Mouse (Mus musculus): ENCODE measurements around the gene Dock3.

The Dock3 gene

GRCm38 (mm10) chr9:107231539-107232139, at the start of gene Dock3:
TSS of gene Dock3 (minus strand) at chr9:107231909.
- CTCF ChIA-PET, result no interaction called here

GRCm38 (mm10) chr9:107280322-107281027, 48.8 kb upstream of the Dock3 start:
- CTCF ChIA-PET, result no interaction called here

DNA sequence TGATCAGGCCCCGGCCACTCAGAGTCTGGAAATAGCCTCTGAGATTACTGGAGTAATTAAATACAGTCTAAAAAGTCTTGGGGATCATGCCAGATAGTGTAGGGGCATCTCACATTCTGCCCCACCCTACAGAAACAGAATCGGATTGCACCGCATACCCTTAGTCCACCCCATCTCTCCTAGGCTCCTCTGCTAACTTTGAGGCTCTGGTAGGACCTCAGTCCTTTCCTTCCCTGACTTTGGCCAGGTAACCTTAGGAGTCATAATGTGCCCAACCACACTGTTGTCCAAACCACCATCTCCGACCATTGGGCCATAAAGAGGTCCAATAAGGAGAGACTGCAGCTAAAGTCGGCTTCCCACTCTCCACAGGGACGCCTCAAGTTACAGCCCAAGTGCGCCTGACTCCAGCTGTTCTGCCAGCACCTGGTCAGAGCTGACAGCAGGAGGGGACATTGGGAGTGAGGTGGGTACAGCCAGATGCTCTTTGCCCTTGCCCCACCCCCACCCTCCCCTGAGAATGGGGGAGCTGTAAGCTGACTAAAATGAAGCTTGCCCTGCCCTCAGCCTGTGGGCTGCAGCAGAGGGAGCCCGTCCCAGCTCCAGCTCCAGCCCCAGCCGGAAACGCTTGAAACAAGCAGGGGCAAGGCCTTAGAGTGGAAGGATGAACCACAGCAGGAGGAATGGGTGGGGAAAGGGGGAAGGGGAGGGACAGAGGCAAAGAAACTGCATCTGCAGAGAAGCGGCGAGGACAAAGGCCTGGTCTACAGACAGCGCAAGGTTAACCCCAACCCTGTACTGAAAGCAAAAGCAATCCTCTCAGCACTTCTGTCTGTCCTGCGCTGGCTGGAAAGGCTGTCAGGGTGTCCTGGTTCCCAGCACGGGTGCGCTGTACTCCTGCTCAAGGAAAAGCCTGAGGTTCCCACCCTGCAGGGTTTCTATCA, 47.9 kb upstream of the Dock3 start:
- CTCF ChIA-PET, result no interaction called here

GRCm38 (mm10) chr9:107278527-107279377, 47.0 kb upstream of the Dock3 start:
- CTCF ChIA-PET, result no interaction called here

- CTCF ChIA-PET, result no interaction called here
Measured at GRCm38 (mm10) chr9:107278126-107278525, 46.4 kb upstream of the Dock3 start.

- CTCF ChIA-PET, result no interaction called here
Measured at GRCm38 (mm10) chr9:107277603-107278002, 45.9 kb upstream of the Dock3 start.

DNA sequence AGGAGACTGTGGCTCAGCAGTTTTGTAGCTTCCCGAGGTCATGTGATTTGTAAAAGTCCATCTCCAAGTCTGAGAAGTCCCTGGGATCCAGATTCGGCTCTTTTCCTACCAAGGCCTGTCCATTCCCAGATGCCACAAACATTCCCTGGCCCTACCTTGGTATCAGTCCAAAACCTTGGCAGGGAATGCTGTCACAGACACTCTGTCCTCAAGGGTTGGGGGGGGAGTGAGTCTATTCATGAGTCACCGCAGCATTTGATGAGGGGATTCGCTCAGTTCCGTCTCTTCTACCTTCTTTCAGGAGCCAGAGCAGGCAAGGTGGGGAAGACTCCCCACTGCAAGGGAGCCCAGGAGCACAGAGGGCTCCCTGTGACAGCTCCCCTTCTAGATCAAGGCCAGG, 44.0 kb upstream of the Dock3 start:
- CTCF ChIA-PET, result interaction anchor here (0.5 kb wide), 1 partner anchor 12 kb away, joined by 3 read pairs; no protein-coding TSS in a partner anchor

DNA sequence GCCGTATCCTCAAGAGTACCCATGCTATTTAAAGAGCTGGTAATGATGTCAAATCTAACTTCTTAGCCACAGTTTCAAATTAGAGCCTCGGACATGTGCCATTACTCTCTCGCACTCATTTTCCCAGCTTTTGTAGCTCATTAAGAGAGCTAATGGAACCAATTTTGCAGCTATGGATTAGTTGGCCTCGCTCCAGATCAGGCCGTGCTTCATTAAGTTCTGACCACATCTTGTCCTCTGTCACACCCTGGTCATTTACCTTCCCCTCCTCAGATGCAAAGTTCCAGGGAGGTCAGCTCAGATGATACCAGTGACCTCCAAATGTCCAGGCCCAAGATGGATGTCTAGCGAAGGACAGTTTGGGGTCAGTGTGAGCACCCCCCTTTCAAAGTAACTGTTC, 43.0 kb upstream of the Dock3 start:
- CTCF ChIA-PET, result no interaction called here

DNA sequence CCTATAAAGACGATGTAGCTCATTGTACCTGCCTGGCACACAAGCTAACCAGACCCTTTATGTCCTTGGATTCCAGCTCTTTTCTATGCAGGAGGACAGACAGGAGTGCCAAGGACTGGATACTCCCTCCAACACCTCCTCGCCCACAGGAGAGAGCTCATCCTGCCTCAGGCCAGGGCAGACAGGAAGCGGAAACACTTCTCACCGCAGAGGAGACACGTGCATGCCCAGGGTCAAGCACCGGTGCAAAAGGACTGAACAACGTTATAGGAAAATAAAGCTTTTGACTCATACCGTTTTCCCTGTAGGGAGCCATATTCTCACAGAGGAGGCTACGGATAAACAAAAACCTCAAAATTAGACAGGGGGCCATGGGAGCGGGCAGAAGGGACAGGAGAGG, 41.5 kb upstream of the Dock3 start:
- CTCF ChIA-PET, result no interaction called here

DNA sequence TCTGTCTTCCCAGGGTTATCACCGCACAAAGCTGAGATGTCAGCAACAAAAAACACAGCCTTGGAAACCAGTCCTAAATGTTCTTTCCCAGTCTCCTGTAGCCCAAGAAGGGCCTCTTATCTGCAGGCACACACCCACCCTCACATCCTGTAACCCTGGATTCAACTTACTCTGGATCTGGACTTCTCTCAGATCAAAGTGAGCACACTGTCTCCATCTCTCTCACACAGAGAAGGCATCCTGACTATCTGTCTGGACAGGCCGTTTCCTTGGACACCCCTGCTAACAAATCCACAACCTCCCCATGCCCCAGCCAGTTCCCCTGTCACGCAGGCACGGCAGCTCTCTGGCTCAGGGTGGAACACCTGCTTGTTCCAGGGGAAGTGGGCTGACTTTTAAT, 40.6 kb upstream of the Dock3 start:
- CTCF ChIA-PET, result no interaction called here

DNA sequence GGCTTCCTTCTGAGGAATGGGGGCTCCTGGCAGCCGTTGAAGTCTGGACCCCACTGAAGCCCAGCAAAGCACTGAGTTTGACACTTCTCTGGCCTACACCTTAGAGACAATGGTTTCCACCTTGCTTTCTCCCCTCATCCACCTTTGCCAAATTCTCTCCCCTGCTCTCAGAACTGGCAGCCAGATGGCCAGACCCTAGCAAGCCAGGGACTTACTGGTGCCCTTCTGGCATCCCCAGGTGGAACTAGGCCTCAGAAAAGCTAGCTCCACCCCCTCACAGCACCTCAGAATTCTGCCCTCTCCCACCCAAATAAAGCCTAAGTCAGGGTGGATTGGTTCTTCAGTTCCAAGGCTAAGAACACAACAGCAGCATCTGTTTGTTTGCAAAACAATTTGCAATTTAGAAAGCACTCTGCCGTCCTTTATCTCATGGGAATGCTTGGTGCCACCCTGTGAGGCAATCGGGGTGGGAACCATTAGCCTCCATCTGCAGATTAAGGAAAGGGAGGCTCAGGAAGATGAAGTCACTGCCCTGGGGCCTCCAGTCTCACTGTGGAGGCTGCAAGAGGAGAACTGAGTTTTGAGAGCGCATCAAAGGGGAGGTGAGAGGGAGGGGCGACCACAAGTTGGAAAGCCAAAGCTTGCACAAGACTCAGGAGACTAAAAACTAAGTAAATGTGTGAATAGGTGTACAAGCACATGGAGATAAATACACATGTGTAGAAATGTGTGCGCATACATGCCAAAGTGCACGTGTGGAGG, 39.6 kb upstream of the Dock3 start:
- CTCF ChIA-PET, result no interaction called here

GRCm38 (mm10) chr9:107269772-107270171, 38.1 kb upstream of the Dock3 start:
- CTCF ChIA-PET, result interaction anchor here (1.0 kb wide), 1 partner anchor 19 kb away, joined by 3 read pairs; no protein-coding TSS in a partner anchor

GRCm38 (mm10) chr9:107267721-107268402, 36.2 kb upstream of the Dock3 start:
- CTCF ChIA-PET, result no interaction called here

DNA sequence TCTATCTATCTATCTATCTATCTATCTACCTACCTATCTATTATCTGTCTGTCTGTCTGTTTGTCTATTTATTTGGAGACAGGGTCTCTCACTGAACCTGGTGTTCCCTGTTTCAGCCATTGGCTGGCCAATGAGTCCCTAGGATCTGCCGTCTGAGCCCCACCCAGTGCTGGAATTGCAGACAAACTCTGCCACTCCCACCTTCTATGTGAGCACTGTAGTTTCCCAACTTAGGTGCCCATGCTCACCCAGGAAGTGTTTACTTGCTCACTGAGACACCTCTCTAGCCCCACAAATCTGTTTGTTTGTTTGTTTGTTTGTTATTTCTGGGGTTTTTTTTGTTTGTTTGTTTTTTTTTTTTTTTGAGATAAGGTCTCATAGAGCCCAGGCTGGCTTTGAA, 35.3 kb upstream of the Dock3 start:
- CTCF ChIA-PET, result no interaction called here

- CTCF ChIA-PET, result no interaction called here
Measured at GRCm38 (mm10) chr9:107264731-107265130, 33.0 kb upstream of the Dock3 start.

GRCm38 (mm10) chr9:107263912-107264311, 32.2 kb upstream of the Dock3 start:
- CTCF ChIA-PET, result interaction anchor here (0.6 kb wide), 1 partner anchor 12 kb away, joined by 3 read pairs; no protein-coding TSS in a partner anchor

GRCm38 (mm10) chr9:107262375-107262774, 30.7 kb upstream of the Dock3 start:
- CTCF ChIA-PET, result no interaction called here

- CTCF ChIA-PET, result interaction anchor here (0.6 kb wide), 1 partner anchor 17 kb away, joined by 11 read pairs; no protein-coding TSS in a partner anchor
Measured at GRCm38 (mm10) chr9:107261792-107262191, 30.1 kb upstream of the Dock3 start.

DNA sequence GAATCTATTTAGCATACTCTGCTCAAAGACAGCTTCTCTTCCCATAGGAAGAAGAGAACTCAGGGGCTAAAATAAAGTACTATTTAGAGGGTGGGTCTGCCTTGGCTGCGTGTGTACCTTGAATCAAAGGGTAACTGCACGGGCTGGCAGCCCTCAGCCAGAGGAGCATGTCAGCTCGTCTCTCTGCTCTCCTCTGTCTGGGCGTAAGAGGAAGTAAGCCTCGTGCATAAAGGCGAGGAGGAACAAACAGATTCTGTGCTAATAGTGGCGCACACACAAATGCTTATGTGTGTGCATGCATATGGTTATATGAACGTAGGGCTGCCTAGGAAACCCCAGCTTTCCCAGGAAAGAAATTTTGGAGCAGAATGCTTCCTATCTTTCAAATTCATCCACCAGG, 29.1 kb upstream of the Dock3 start:
- CTCF ChIA-PET, result no interaction called here

- CTCF ChIA-PET, result no interaction called here
Measured at GRCm38 (mm10) chr9:107260429-107260828, 28.7 kb upstream of the Dock3 start.

Data from spleen, embryonic (tissue).